Mouse (Mus musculus) frontal cortex, postnatal 25 days (tissue): ENCODE measurements at regions not wholly inside any gene's neighbourhood (a gene's known extent, or its start where the extent isn't known, plus 50 kb on each side); places are given as distances from the start of the nearest gene placed in this dataset.

Experiments
- DNase-seq, 2 experiments: peaks; one replicate each; pipeline ENCODE4 v3.0.0; 2022; ENCODE audit warnings: low spot score in 2 of 2

DNA sequence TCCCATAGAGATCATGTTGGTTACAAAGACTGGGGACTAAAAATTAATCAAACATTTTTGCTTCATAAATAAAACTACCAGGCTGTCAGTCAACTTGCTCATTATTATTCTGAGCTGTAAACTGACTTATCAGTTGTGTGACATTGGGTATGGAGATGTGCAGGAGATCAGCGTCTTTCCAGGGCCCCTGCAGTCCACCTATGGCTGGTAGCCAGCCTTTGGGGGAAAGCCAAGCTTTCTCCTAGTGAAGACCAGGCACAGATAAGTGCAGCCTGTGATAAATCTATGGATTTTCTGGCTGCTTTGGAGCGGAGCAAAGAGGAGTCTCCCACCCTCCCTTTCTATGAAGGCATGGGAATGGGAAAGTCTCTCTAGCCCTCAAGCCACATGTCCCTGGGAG, 172.0 kb upstream of the Glra1 start:
- no peak for DNase-seq

DNA sequence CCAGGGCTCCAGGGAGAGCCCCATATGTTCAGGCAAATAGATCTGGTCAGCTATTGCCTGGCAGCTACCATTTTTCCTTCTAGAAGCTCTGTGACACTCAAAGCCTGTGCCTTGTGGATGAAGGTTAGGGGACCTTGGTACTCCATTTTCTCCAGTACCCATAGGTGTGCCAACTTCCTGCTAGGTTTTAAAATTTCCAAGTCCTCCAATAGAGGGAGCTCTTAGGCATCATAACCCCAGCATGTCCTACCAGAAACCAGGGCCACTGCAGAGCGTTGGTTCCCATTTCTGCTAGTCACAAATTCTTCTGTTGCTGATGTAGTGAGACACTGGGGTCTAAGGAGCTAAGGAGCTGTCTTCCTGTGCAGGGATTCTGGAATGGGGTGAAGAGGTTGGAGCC, 165.3 kb upstream of the Glra1 start:
- no peak for DNase-seq

- DNase-seq, result no peak
Observed at GRCm38 (mm10) chr11:55772538-55772937, 164.5 kb upstream of the Glra1 start.

GRCm38 (mm10) chr11:55772107-55772506, 164.1 kb upstream of the Glra1 start:
- DNase-seq, result peak in 1 of 2 experiments; percentile 34

- no peak for DNase-seq
Observed at GRCm38 (mm10) chr11:55764846-55765245, 156.8 kb upstream of the Glra1 start.
